Comparison of ENCODE assay signal across 12 mouse cellular contexts in genomic region chr2:4864817-4865296, GRCm38 (mm10). TPM values are rescaled to one million over a fixed set of nuclear protein-coding genes. Genes with fewer than 3 reads are reported as not detected.
DNase-seq lines count a peak whose midpoint lies in the region; ATAC-seq and TF ChIP-seq lines count a peak whose summit lies in the region.
"Had no signal": no experiment of that assay in that cellular context is flagged by ENCODE, and none has a peak within 500 bp of the region (broad histone marks: within the 10 kb centered on the region; RNA-seq: fewer than 3 reads in every experiment).

No protein-coding gene starts in this region.

- H3K9ac ChIP-seq in kidney, embryonic 15.5 days = no peak overlapping the region
- H3K9ac ChIP-seq in forebrain, postnatal 0 days = no peak overlapping the region
- no peak overlapping the region for H3K9ac ChIP-seq in midbrain, embryonic 14.5 days (replicated peaks; ENCODE audit: low read length)
- H3K9ac ChIP-seq: embryonic facial prominence, embryonic 13.5 days; heart, embryonic 15.5 days; stomach, embryonic 15.5 days had no signal

- 0 out of 2 replicates have a peak, but pooled peaks have one; percentile 24 for ATAC-seq in kidney, embryonic 15.5 days (replicated peaks; ENCODE audit: low FRiP score)
- ATAC-seq in erythroblast, adult 5-6 weeks (replicated peaks; ENCODE audit: low FRiP score, poor library complexity, severe bottlenecking) = peak; percentile 33; the same call in 1 of the 2 replicates
- peak; percentile 40 for ATAC-seq in forebrain, postnatal 0 days
- peak; percentile 14; the same call in 1 of the 2 replicates for ATAC-seq in midbrain, embryonic 14.5 days (ENCODE audit: low FRiP score, low TSS enrichment)
- ATAC-seq in megakaryocyte progenitor cell, adult 5-6 weeks (replicated peaks; ENCODE audit: poor library complexity) = no peak

- H3K4me2 ChIP-seq in kidney, embryonic 15.5 days = no peak overlapping the region
- H3K4me2 ChIP-seq in forebrain, postnatal 0 days (ENCODE audit: low read depth) = no peak overlapping the region
- H3K4me2 ChIP-seq in midbrain, embryonic 14.5 days (ENCODE audit: low read length) = 0 out of 2 replicates have a peak overlapping the region, but pooled peaks have one; percentile 11
- H3K4me2 ChIP-seq: embryonic facial prominence, embryonic 13.5 days; heart, embryonic 15.5 days; stomach, embryonic 15.5 days had no signal

- H3K9me3 ChIP-seq in kidney, embryonic 15.5 days (replicated peaks) = no peaks in the 10 kb centered on the region
- no peaks in the 10 kb centered on the region for H3K9me3 ChIP-seq in forebrain, postnatal 0 days (ENCODE audit: low read length)
- H3K9me3 ChIP-seq in midbrain, embryonic 14.5 days (ENCODE audit: control insufficient read depth, low read length) = no peaks in the 10 kb centered on the region
- H3K9me3 ChIP-seq: embryonic facial prominence, embryonic 13.5 days; heart, embryonic 15.5 days; stomach, embryonic 15.5 days had no signal

- 49% methylated on average over 9 of the region's 9 CpGs for WGBS in kidney, embryonic 15.5 days
- WGBS in forebrain, postnatal 0 days = 47% methylated on average over 9 of the region's 9 CpGs
- WGBS in midbrain, embryonic 14.5 days = 44% methylated on average over 9 of the region's 9 CpGs

- 0 out of 2 replicates have a peak, but pooled peaks cover 5% of the 10 kb centered on the region for H3K4me1 ChIP-seq in kidney, embryonic 15.5 days
- no peaks in the 10 kb centered on the region for H3K4me1 ChIP-seq in forebrain, postnatal 0 days (ENCODE audit: insufficient read depth)
- H3K4me1 ChIP-seq in midbrain, embryonic 14.5 days (ENCODE audit: control insufficient read depth, insufficient read depth, low read length) = no peaks in the 10 kb centered on the region; the same call in 1 of the 2 replicates
- H3K4me1 ChIP-seq: embryonic facial prominence, embryonic 13.5 days; heart, embryonic 15.5 days; stomach, embryonic 15.5 days had no signal

- no peak for TF ChIP-seq CTCF in forebrain, postnatal 0 days (IDR thresholded peaks at IDR 0.05; ENCODE audit: low read depth)

- H3K27me3 ChIP-seq in kidney, embryonic 15.5 days = 0 out of 2 replicates have a peak, but pooled peaks cover 3% of the 10 kb centered on the region
- no peaks in the 10 kb centered on the region for H3K27me3 ChIP-seq in forebrain, postnatal 0 days (ENCODE audit: insufficient read depth, low read length)
- no peaks in the 10 kb centered on the region for H3K27me3 ChIP-seq in midbrain, embryonic 14.5 days (ENCODE audit: control insufficient read depth, insufficient read depth, low read length)
- H3K27me3 ChIP-seq: embryonic facial prominence, embryonic 13.5 days; heart, embryonic 15.5 days; stomach, embryonic 15.5 days had no signal

- no peaks in the 10 kb centered on the region for H3K36me3 ChIP-seq in kidney, embryonic 15.5 days
- no peaks in the 10 kb centered on the region for H3K36me3 ChIP-seq in forebrain, postnatal 0 days (ENCODE audit: insufficient read depth)
- no peaks in the 10 kb centered on the region for H3K36me3 ChIP-seq in midbrain, embryonic 14.5 days (ENCODE audit: control insufficient read depth, insufficient read depth, low read length)
- H3K36me3 ChIP-seq: embryonic facial prominence, embryonic 13.5 days; heart, embryonic 15.5 days; stomach, embryonic 15.5 days had no signal

- H3K4me3 ChIP-seq in kidney, embryonic 15.5 days (replicated peaks) = no peak overlapping the region
- H3K4me3 ChIP-seq in forebrain, postnatal 0 days (ENCODE audit: low read depth, low read length) = no peak overlapping the region
- H3K4me3 ChIP-seq in midbrain, embryonic 14.5 days (replicated peaks; ENCODE audit: low read depth, low read length) = no peak overlapping the region
- H3K4me3 ChIP-seq: embryonic facial prominence, embryonic 13.5 days; heart, embryonic 15.5 days; stomach, embryonic 15.5 days had no signal

- DNase-seq in kidney, adult 18-20 months = no peak
- no peak for DNase-seq in forebrain, postnatal 0 days
- no peak for DNase-seq in midbrain, embryonic 14.5 days
- no peak for DNase-seq in gastrocnemius, adult 8-10 months (ENCODE audit: low spot score in 2 of 2)
- DNase-seq in natural killer cell, adult 2 months (ENCODE audit: low spot score in 2 of 2) = no peak

- H3K27ac ChIP-seq in kidney, embryonic 15.5 days = no peak overlapping the region
- no peak overlapping the region for H3K27ac ChIP-seq in forebrain, postnatal 0 days (ENCODE audit: low read depth, low read length)
- no peak overlapping the region for H3K27ac ChIP-seq in midbrain, embryonic 14.5 days (replicated peaks; ENCODE audit: low read depth, low read length)
- H3K27ac ChIP-seq: embryonic facial prominence, embryonic 13.5 days; heart, embryonic 15.5 days; stomach, embryonic 15.5 days had no signal

RNA-seq across cellular contexts. Expression of gene Sephs1, which starts 16.5 kb away (rescaled TPM):
- 83.5 and 84.2 TPM in 2 replicates for polyA plus RNA-seq in kidney, embryonic 15.5 days (2015; fragmentation: Nextera tagmentation; extraction: Ambion mirVana)
- total RNA-seq in erythroblast, adult 5-6 weeks (2015; ENCODE audit: low replicate concordance) = 4.4 and 9.4 TPM in 2 replicates
- total RNA-seq in erythroblast, adult 5-6 weeks (2017; ENCODE audit: low replicate concordance) = 11.8 and 12.8 TPM in 2 replicates
- total RNA-seq in forebrain, postnatal 0 days (2014; rRNA removed) = 62.0 and 78.4 TPM in 2 replicates
- 35.3 and 40.2 TPM in 2 replicates for polyA plus RNA-seq in forebrain, postnatal 0 days (2015; fragmentation: Nextera tagmentation; extraction: Ambion mirVana)
- polyA plus RNA-seq in midbrain, embryonic 14.5 days (2014; fragmentation: Nextera tagmentation; extraction: Ambion mirVana) = 50.9 and 83.9 TPM in 2 replicates
- 10 to 100 TPM; 18.2 to 22.6 (median 19.5) TPM for total RNA-seq in gastrocnemius, adult 8-10 months (2022)
- 29.3 and 32.5 TPM in 2 replicates for total RNA-seq in megakaryocyte progenitor cell, adult 5-6 weeks (2015)
- total RNA-seq in megakaryocyte progenitor cell, adult 5-6 weeks (2017) = 30.2 and 42.7 TPM in 2 replicates

RNA-seq across cellular contexts. Expression of gene Phyh, which starts 54.0 kb away (rescaled TPM):
- polyA plus RNA-seq in kidney, embryonic 15.5 days (2015; fragmentation: Nextera tagmentation; extraction: Ambion mirVana) = 55.2 and 59.5 TPM in 2 replicates
- total RNA-seq in erythroblast, adult 5-6 weeks (2015; ENCODE audit: low replicate concordance) = 28.0 and 31.1 TPM in 2 replicates
- total RNA-seq in erythroblast, adult 5-6 weeks (2017; ENCODE audit: low replicate concordance) = 7.5 and 14.3 TPM in 2 replicates
- total RNA-seq in forebrain, postnatal 0 days (2014; rRNA removed) = 43.3 and 46.7 TPM in 2 replicates
- 65.7 and 80.5 TPM in 2 replicates for polyA plus RNA-seq in forebrain, postnatal 0 days (2015; fragmentation: Nextera tagmentation; extraction: Ambion mirVana)
- polyA plus RNA-seq in midbrain, embryonic 14.5 days (2014; fragmentation: Nextera tagmentation; extraction: Ambion mirVana) = 63.1 and 64.3 TPM in 2 replicates
- total RNA-seq in gastrocnemius, adult 8-10 months (2022) = 100 to 1,000 TPM; 155 to 199 (median 177) TPM
- total RNA-seq in megakaryocyte progenitor cell, adult 5-6 weeks (2015) = 79.9 and 87.4 TPM in 2 replicates
- total RNA-seq in megakaryocyte progenitor cell, adult 5-6 weeks (2017) = 38.5 and 41.9 TPM in 2 replicates
- total RNA-seq: MEL had no signal
